Mouse (Mus musculus) layer of hippocampus, postnatal 10 days (tissue): ENCODE results near the gene Epha4. TPM values are rescaled to one million over a fixed set of nuclear protein-coding genes. Genes with fewer than 3 reads are reported as not detected.

ENCODE experiments used
- DNase-seq, 2 experiments: peaks; one replicate each; pipeline ENCODE4 v3.0.0; 2021; ENCODE audit warnings: low spot score in 2 of 2
- microRNA-seq, 2 experiments: library from miRNA; unstranded; fragments of <30 nt; microRNA quantifications; one replicate each; pipeline ENCODE4 v1.2.0; 2021
- total RNA-seq, 2 experiments: library from RNA; stranded (reverse); gene quantifications; 2 replicates each; pipeline ENCODE4 v1.2.3; 2021

The Epha4 gene
- total RNA-seq, 2 experiments from 2014 or later: 303 to 317 TPM

- no peak for DNase-seq
These were observed 196.2 kb downstream of the Epha4 start for GRCm38 (mm10) chr1:77318597-77319127.

Small RNA genes lying within 50 kb of the gene (microRNA-seq; reads per million reads assigned to microRNA genes)
- gene Mir6352: 0 reads per million in 2 experiments
